Mouse (Mus musculus) ES-E14 (cell line): ENCODE data around the gene Anxa9. TPM values are rescaled to one million over a fixed set of nuclear protein-coding genes. Genes with fewer than 3 reads are reported as not detected.

ENCODE experiments used
- DNase-seq: peaks from one replicate; pipeline ENCODE4 v3.0.0-alpha.2; 2013; ENCODE audit warnings: low read depth, low spot score
- H3K27ac ChIP-seq: 2 replicates; pipeline ENCODE4 v1.5.1; 2012; ENCODE audit warnings: low read depth, mild to moderate bottlenecking, low read length, moderate library complexity, mixed read lengths; ENCODE audit not compliant: poor library complexity, insufficient read depth, severe bottlenecking
- H3K36me3 ChIP-seq: 2 replicates; pipeline ENCODE4 v1.6.1; 2012; ENCODE audit warnings: mild to moderate bottlenecking, low read length, moderate library complexity, mixed read lengths; ENCODE audit not compliant: control insufficient read depth, poor library complexity, insufficient read depth, severe bottlenecking
- H3K4me1 ChIP-seq, 2 experiments: fragments of 150-350 bp in 1 of 2; sonication (generic) in 1 of 2; 2 replicates each; pipeline ENCODE4 v1.6.1; 2012; ENCODE audit warnings: low read length in 2 of 2, mild to moderate bottlenecking in 1 of 2, mixed read lengths in 1 of 2; ENCODE audit not compliant: control insufficient read depth in 2 of 2, insufficient read depth in 2 of 2, poor library complexity in 1 of 2
- H3K4me3 ChIP-seq, 2 experiments: fragments of 150-350 bp in 1 of 2; sonication (generic) in 1 of 2; 2 replicates each; pipeline ENCODE4 v1.5.1; 2012; ENCODE audit warnings: low read length in 2 of 2, low read depth in 1 of 2, mild to moderate bottlenecking in 1 of 2, mixed read lengths in 1 of 2; ENCODE audit not compliant: insufficient read depth in 1 of 2, poor library complexity in 1 of 2, severe bottlenecking in 1 of 2
- H3K9ac ChIP-seq: 2 replicates; pipeline ENCODE4 v1.6.1; 2012; ENCODE audit warnings: low read depth, mild to moderate bottlenecking, low read length, mixed read lengths; ENCODE audit not compliant: poor library complexity, insufficient read depth, severe bottlenecking
- H3K9me3 ChIP-seq: fragments of 150-350 bp; sonication (generic); 2 replicates; pipeline ENCODE4 v1.6.1; 2012; ENCODE audit warnings: low read depth, mild to moderate bottlenecking, low read length; ENCODE audit not compliant: control insufficient read depth, insufficient read depth
- CHD2 ChIP-seq: IDR thresholded peaks from 2 replicates; pipeline ENCODE4 v1.6.1; 2014; ENCODE audit warnings: mild to moderate bottlenecking, low read depth, low read length, inconsistent platforms
- HCFC1 ChIP-seq: IDR thresholded peaks from 2 replicates; pipeline ENCODE4 v1.6.1; 2012; ENCODE audit warnings: low read length, inconsistent platforms, borderline replicate concordance; ENCODE audit not compliant: insufficient read depth
- MAFK ChIP-seq: IDR thresholded peaks from 2 replicates; pipeline ENCODE4 v1.6.1; 2014; ENCODE audit warnings: mild to moderate bottlenecking, low read depth, low read length, inconsistent platforms; ENCODE audit not compliant: insufficient read depth
- ZC3H11A ChIP-seq: IDR thresholded peaks from 2 replicates; pipeline ENCODE4 v1.6.1; 2012; ENCODE audit warnings: low read depth, mild to moderate bottlenecking, inconsistent platforms, low read length, borderline replicate concordance
- ZNF384 ChIP-seq: IDR thresholded peaks from 2 replicates; pipeline ENCODE4 v1.6.1; 2012; ENCODE audit warnings: low read depth, low read length, inconsistent platforms
- in situ Hi-C, 2 experiments: fragments of 600-800 bp; cut with MboI; formaldehyde crosslinking; loops; one replicate each; pipeline ENCODE4 v1.15.1; 2025; ENCODE audit warnings: low sequenced_read_pairs in 2 of 2, inconsistent platforms in 1 of 2; ENCODE audit not compliant: unreplicated experiment in 2 of 2
- total RNA-seq: library from RNA; depleted of rRNA; stranded (reverse); fragments of 300-350 nt; gene quantifications from 2 replicates; pipeline ENCODE4 v1.2.3, GENCODE M21; 2012

Gene Anxa9
- total RNA-seq, 1 experiment, result 0.58 TPM

DNA sequence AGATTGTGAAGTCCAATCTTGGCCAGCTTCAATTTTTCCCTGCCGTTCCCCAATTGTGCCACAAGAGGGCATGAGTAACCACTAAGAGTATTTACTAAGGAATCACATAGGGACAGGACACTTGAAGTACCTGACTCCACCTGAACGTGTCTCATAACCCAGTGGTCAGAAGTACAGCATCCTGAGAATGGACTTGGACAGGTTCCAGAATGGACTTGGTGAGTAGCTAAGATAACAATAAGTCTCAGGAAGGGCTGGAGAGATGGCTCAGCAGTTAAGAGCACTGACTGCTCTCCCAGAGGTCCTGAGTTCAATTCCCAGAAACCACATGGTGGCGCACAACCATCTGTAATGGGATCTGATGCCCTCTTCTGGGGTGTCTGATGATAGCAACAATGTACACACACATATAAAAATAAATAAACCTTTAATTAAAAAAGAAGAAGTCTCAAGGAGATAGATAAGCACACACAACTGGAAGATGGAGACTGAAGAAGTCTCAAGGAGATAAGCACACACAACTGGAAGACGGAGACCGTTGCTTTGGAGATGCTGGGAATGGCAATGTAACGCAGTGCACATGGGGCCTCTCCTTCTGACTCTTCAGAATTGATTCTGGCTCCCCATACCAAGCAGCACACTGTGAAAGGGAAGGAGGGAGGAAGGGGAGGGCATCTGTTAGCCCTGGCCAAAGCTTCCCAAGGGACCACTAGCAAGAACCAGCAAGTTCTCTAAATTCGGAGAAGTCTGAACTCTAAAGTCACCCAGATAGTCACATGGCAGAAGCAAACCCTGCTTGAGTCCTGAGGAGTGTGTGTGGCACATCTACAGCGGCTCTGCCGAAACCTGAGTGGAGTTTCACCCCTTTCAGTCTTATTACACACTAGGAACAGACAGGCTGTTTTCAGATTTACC is 4.2 kb upstream of the Anxa9 start:
- DNase-seq, result peak; percentile 73
- Histone ChIP-seq H3K27ac (no peak overlapping the region), H3K4me3 (no peak overlapping the region), H3K36me3 (no peaks in the 10 kb centered on the region), H3K4me1 (peaks cover 0 to 3% of the 10 kb centered on the region in 2 experiments; a peak in 1 of 4 replicates), H3K9ac (no peak overlapping the region), H3K9me3 (peaks cover 8% of the 10 kb centered on the region; the same call in 1 of the 2 replicates)
- TF ChIP-seq ZC3H11A, result 0 out of 2 replicates have a peak, but pooled peaks have one; percentile 20
- TF ChIP-seq HCFC1, result no peak
- TF ChIP-seq MAFK, result no peak
- no peak for TF ChIP-seq CHD2
- in situ Hi-C loops, result no loop called here

DNA sequence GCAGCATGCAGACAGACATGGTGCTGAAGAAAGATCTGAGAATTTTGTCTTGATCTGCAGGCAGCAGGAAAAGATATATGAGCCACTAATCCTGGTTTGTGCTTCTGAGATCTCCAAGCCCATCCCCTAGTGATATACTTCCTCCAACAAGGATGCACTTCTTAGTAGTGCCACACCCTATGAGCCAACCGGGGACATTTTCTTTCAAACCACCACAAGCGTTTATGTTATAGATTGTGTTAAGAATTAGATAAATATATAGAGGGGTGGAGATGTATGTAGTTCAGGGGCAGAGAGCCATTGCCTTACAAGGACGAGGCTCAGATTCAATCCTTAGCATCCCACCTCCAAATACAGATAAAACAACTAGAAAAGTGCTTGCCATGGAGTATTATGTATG is 3.5 kb upstream of the Anxa9 start:
- Histone ChIP-seq H3K9ac (no peak overlapping the region), H3K4me1 (no peaks in the 10 kb centered on the region), H3K27ac (no peak overlapping the region), H3K9me3 (peaks cover 8% of the 10 kb centered on the region; the same call in 1 of the 2 replicates), H3K4me3 (no peak overlapping the region), H3K36me3 (no peaks in the 10 kb centered on the region)
- TF ChIP-seq HCFC1 (no peak), CHD2 (no peak), ZNF384 (no peak), ZC3H11A (no peak), MAFK (no peak)
- in situ Hi-C loops, result no loop called here
- DNase-seq, result no peak

DNA sequence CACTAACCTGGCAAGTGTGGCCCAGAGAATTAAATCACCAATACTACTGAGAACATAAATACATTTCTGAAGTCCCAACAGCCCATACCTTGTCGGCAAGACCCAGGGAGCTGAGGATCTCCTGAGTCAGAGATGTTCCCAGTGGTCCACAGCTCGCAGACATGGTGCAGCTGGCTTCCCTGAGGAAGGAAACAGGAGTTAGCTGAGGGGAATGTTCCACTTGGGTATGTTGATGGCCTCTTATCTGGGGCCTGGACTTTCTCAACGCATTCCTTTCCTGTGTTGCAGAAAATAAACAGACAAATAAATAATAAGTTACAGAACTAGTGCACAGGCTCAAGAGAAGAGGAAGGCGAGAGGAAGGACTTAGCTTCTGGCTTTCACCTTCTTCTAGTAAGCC is 732 bp downstream of the Anxa9 start:
- peaks cover 8% of the 10 kb centered on the region; the same call in 1 of the 2 replicates for H3K9me3 ChIP-seq
- no peak overlapping the region for H3K9ac ChIP-seq
- no peak overlapping the region for H3K4me3 ChIP-seq
- no peak overlapping the region for H3K27ac ChIP-seq
- H3K4me1 ChIP-seq, result no peaks in the 10 kb centered on the region
- no peak for DNase-seq
- no peaks in the 10 kb centered on the region for H3K36me3 ChIP-seq
- in situ Hi-C loops, result no loop called here
- TF ChIP-seq ZC3H11A, result no peak
- no peak for TF ChIP-seq CHD2
- TF ChIP-seq HCFC1, result no peak
- TF ChIP-seq MAFK, result no peak
- no peak for TF ChIP-seq ZNF384

DNA sequence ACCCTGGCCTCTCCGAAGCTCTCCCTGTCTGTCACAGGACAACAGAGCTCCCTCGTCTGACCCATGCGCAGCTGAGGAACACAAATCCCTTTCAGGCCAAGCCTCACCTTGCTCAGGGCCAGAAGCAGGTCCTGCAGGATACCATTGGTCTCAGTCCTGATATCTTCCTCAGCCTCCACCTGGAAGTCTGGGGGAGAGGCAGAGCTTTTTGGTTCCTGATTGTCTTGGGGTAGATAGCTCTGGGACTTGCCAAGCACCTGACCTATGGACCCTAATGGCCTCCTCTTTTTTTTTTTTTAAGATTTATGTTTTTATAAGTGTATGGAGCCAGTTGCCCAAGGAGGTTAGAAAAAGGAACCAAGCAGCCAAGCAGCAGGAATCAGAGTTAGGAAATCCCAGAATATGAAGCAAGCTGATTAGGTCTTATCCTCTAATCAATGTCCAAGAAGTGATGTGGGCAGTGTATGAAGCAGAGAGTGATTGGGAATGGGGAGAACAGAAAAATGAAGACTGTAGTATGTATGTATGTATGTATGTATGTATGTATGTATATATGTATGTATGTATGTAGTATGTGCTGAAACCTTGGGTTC is 5.7 kb downstream of the Anxa9 start:
- Histone ChIP-seq H3K9ac (no peak overlapping the region), H3K27ac (no peak overlapping the region), H3K9me3 (no peaks in the 10 kb centered on the region), H3K4me1 (peaks cover 0 to 3% of the 10 kb centered on the region in 2 experiments; a peak in 1 of 4 replicates), H3K36me3 (peaks cover 2% of the 10 kb centered on the region; the same call in 1 of the 2 replicates), H3K4me3 (no peak overlapping the region)
- no peak for DNase-seq
- in situ Hi-C loops, result no loop called here
- no peak for TF ChIP-seq ZNF384
- TF ChIP-seq MAFK, result no peak
- no peak for TF ChIP-seq ZC3H11A
- TF ChIP-seq HCFC1, result no peak
- no peak for TF ChIP-seq CHD2
